Mouse (Mus musculus) lung, embryonic 14.5 days (tissue): ENCODE data around the gene Prr22. TPM values are rescaled to one million over a fixed set of nuclear protein-coding genes. Genes with fewer than 3 reads are reported as not detected.

Source experiments
- ATAC-seq: fragments of 200-750 bp; cut with Nextera tagmentation; 2 replicates; pipeline ENCODE4 v1.8.0; 2017; ENCODE audit warnings: mild to moderate bottlenecking, moderate TSS enrichment, moderate library complexity; ENCODE audit not compliant: insufficient read depth
- DNase-seq: peaks from one replicate; pipeline ENCODE4 v3.0.0-alpha.2; 2015
- H3K27ac ChIP-seq: fragments of 300-500 bp; sonication (generic); 2 replicates; pipeline ENCODE4 v1.5.1; 2014; ENCODE audit warnings: low read depth, mild to moderate bottlenecking, moderate library complexity
- H3K27me3 ChIP-seq: fragments of 300-500 bp; sonication (generic); 2 replicates; pipeline ENCODE4 v1.6.1; 2014; ENCODE audit warnings: low read length, control low read depth; ENCODE audit not compliant: insufficient read depth
- H3K36me3 ChIP-seq: fragments of 300-500 bp; sonication (generic); 2 replicates; pipeline ENCODE4 v1.6.1; 2014; ENCODE audit warnings: control low read depth; ENCODE audit not compliant: insufficient read depth
- H3K4me1 ChIP-seq: fragments of 300-500 bp; sonication (generic); 2 replicates; pipeline ENCODE4 v1.6.1; 2014; ENCODE audit warnings: antibody characterized with exemption, control low read depth; ENCODE audit not compliant: insufficient read depth
- H3K4me2 ChIP-seq: fragments of 300-500 bp; sonication (generic); 2 replicates; pipeline ENCODE4 v1.6.1; 2014; ENCODE audit warnings: mild to moderate bottlenecking
- H3K4me3 ChIP-seq: fragments of 300-500 bp; sonication (generic); 2 replicates; pipeline ENCODE4 v1.5.1; 2014; ENCODE audit warnings: low read depth, low read length
- H3K9ac ChIP-seq: fragments of 300-500 bp; sonication (generic); 2 replicates; pipeline ENCODE4 v1.6.1; 2014
- H3K9me3 ChIP-seq: fragments of 300-500 bp; sonication (generic); 2 replicates; pipeline ENCODE4 v1.6.1; 2016; ENCODE audit warnings: low read depth, low read length, control low read depth
- CTCF ChIP-seq: IDR thresholded peaks from 2 replicates; pipeline ENCODE4 v1.5.1; 2016; ENCODE audit warnings: antibody characterized with exemption, low read depth
- WGBS: fragments of 180-500 bp; shearing (Covaris S2); extraction: QIAGEN DNeasy Blood & Tissue Kit; methylation state at CpG from one replicate; pipeline ENCODE4 v1.1.7; 2014; 5-methylcytosine and 5-hydroxymethylcytosine counted together
- polyA plus RNA-seq: library from polyadenylated mRNA; unstranded; fragments of >200 nt; fragmentation: Nextera tagmentation; extraction: Ambion mirVana; gene quantifications from 2 replicates; pipeline ENCODE4 v1.2.1, GENCODE M21; 2014

Gene Prr22
- polyA plus RNA-seq, 1 experiment from 2014 or later: 1.4 TPM

DNA sequence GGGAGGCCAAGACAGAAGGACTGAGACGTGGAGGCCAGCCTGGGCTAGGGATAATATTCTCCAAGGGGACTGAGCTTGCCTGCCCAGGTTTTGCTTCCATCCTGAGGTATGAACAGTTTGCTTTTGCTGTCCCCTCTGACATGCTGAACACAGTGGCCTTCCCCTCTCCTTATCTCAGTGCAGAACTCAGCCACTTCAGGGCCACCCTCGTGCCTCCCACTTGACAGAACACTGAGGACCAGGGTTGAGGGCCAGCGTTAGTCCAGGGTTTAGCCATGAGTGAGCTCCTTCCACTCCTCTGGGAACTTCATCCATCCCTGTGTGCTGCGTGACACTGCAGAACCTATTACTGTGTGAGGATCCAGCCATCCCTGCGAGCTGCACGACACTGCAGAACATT, 19.2 kb downstream of the Prr22 start:
- Histone ChIP-seq H3K36me3 (no peaks in the 10 kb centered on the region), H3K9ac (no peak overlapping the region), H3K9me3 (no peaks in the 10 kb centered on the region), H3K4me2 (no peak overlapping the region), H3K4me3 (no peak overlapping the region), H3K27ac (no peak overlapping the region), H3K27me3 (no peaks in the 10 kb centered on the region), H3K4me1 (no peaks in the 10 kb centered on the region)
- ATAC-seq (no peak), DNase-seq (no peak)
- TF ChIP-seq CTCF: no peak
- 68% methylated on average over 6 of the region's 6 CpGs for WGBS

DNA sequence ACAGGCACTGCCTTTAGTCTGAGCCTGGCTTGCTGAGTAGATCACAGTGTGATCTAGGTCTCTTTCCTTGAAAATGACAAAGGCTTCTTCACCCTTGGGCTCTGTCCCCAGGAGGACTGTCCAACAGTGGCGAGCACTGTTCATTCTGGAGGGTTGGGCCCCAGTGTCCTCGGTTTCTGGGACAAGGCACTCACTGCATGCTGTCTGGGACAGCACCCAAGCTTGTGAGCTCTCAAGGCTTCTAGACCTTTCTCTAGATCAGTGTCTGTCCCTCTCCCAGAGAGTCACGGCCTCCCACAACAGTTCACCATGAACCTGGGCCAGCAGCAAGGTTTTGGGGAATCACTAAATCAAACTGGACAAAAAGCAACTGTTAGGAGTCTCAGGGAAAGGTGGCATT, 22.5 kb downstream of the Prr22 start:
- no peak for ATAC-seq
- Histone ChIP-seq H3K36me3 (no peaks in the 10 kb centered on the region), H3K27ac (no peak overlapping the region), H3K4me3 (no peak overlapping the region), H3K9ac (no peak overlapping the region), H3K9me3 (no peaks in the 10 kb centered on the region), H3K4me2 (no peak overlapping the region), H3K27me3 (no peaks in the 10 kb centered on the region), H3K4me1 (no peaks in the 10 kb centered on the region)
- no peak for DNase-seq
- TF ChIP-seq CTCF: no peak
- WGBS: 82% methylated on average over 3 of the region's 3 CpGs

DNA sequence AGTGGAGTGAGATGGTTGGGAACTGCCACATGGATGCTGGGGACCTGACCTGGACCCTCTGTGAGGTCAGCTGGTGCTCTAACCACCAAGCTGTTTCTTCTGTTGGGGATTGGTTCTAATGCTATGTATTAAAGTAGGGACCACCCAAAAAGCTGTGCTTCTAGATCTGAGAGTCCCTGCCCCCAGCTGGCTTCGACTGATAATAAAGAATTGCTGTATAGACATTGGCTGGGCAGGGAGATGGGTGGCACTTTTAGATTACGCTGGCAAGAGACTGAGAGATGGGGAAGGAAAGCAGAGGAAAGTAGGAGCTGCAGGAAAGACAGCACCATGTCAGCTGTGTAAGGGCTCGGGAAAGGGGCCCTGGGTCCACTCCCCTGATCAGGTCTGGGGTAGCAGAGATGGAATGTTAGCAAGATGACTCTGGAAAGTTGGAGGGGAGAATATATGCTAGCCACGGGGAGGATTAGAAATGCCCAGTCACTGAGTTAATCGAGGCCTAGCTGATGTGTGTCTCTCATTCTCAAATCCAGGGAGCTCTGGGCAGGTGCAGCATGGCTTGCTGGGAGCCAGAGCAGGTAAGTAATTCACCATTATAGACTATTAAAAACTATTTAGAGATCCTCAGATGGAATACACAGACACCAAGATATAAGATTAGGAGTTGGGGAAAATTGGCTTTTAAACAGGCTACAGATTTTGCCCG, 23.7 kb downstream of the Prr22 start:
- Histone ChIP-seq H3K36me3 (no peaks in the 10 kb centered on the region), H3K27ac (no peak overlapping the region), H3K27me3 (no peaks in the 10 kb centered on the region), H3K9me3 (no peaks in the 10 kb centered on the region), H3K9ac (no peak overlapping the region), H3K4me1 (no peaks in the 10 kb centered on the region), H3K4me2 (no peak overlapping the region), H3K4me3 (no peak overlapping the region)
- DNase-seq (no peak), ATAC-seq (no peak)
- no peak for TF ChIP-seq CTCF
- 66% methylated on average over 6 of the region's 6 CpGs for WGBS

DNA sequence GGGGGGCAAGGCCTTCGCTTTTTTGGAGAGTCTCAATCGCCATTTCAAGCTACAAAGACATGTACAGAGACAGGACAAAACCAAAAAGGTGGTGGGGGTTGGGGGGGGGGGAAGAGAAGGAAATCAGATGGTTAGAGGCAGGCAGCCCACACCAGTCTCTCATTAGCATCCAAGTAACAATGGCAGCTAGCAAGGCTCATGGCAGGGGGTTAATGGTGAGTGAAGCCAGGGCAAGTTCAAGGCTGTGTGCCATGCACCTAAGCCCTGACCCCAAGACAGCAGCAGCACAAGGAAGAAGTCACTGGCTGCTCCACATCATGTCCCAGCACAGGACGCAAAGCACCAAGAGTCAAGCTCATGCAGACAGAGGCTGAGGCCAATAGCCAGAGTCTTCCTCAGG, 29.2 kb downstream of the Prr22 start:
- H3K9ac ChIP-seq: no peak overlapping the region
- no peak overlapping the region for H3K4me3 ChIP-seq
- WGBS: 78% methylated on average over 3 of the region's 3 CpGs
- no peak for TF ChIP-seq CTCF
- H3K9me3 ChIP-seq: no peaks in the 10 kb centered on the region
- no peak overlapping the region for H3K27ac ChIP-seq
- no peaks in the 10 kb centered on the region for H3K4me1 ChIP-seq
- H3K36me3 ChIP-seq: 0 out of 2 replicates have a peak, but pooled peaks cover 3% of the 10 kb centered on the region
- H3K27me3 ChIP-seq: no peaks in the 10 kb centered on the region
- ATAC-seq: no peak
- no peak for DNase-seq
- no peak overlapping the region for H3K4me2 ChIP-seq

DNA sequence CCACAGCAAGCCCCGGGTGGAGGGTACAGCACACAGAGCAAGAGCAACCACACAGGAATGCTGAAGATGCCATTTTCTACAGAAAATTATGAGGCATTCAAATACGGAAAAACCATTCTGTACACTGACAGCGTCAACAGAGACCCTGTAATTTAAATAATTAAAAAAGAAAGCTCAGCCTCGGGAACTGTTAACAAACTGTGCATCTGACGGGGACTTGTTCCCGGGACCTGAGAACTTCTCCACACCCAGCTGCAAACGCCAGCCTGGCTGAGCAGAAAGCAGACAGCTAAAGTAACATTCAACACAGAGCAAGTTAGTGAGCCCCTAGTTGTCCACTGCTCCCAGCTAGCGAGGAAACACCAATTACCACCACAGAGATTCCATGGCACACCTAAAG, 32.0 kb downstream of the Prr22 start:
- Histone ChIP-seq H3K4me3 (no peak overlapping the region), H3K27ac (no peak overlapping the region), H3K4me2 (no peak overlapping the region), H3K9me3 (no peaks in the 10 kb centered on the region), H3K27me3 (no peaks in the 10 kb centered on the region), H3K36me3 (0 out of 2 replicates have a peak, but pooled peaks cover 3% of the 10 kb centered on the region), H3K9ac (no peak overlapping the region), H3K4me1 (no peaks in the 10 kb centered on the region)
- no peak for TF ChIP-seq CTCF
- WGBS: 75% methylated on average over 8 of the region's 8 CpGs
- DNase-seq: no peak
- no peak for ATAC-seq

DNA sequence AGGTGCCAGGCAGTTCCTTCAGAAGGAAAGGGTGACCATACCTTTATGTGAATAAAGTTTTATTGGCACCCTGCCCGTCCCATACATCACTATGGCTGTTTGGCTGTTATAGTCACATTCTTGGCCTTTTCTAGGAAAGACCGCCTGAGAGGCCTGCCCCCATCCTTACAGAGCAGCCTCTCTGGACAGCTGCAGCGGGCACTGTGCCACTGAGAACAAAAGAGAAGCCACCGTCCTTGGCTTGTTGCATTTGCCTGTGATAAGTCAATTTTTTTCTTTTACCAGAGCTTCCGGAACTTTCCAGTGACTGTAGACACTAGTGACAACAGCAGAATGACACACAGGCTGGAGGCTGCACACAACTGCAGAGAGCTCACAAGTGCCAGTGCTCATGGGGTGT, 34.9 kb downstream of the Prr22 start:
- H3K4me3 ChIP-seq: no peak overlapping the region
- no peak for TF ChIP-seq CTCF
- ATAC-seq (no peak), DNase-seq (peak; percentile 33)
- WGBS: 60% methylated on average over 5 of the region's 5 CpGs
- H3K27ac ChIP-seq: no peak overlapping the region
- peaks cover 5% of the 10 kb centered on the region for H3K4me1 ChIP-seq
- H3K36me3 ChIP-seq: 0 out of 2 replicates have a peak, but pooled peaks cover 3% of the 10 kb centered on the region
- H3K9ac ChIP-seq: no peak overlapping the region
- no peak overlapping the region for H3K4me2 ChIP-seq
- no peaks in the 10 kb centered on the region for H3K27me3 ChIP-seq
- no peaks in the 10 kb centered on the region for H3K9me3 ChIP-seq

DNA sequence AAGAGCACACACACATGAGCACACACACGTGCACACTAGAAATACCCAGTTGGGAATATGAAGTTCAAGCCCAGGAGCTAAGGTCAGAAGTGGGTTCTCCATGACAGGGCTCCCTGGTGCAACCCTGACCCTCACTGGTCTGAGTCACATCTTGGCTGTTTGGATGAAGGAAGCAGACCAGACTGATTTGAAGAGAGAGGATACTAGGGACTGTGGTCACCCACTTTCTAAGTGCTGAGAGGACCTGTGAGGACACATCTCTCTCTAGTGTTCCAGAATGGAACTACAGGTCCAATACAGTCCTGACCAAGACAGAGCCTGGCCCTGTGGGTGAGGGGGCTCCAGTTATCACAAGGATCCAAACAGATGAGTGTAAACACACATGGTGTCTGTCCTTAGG, 35.7 kb downstream of the Prr22 start:
- no peaks in the 10 kb centered on the region for H3K9me3 ChIP-seq
- no peak overlapping the region for H3K4me2 ChIP-seq
- ATAC-seq (no peak), DNase-seq (peak; percentile 8)
- H3K4me1 ChIP-seq: peaks cover 13% of the 10 kb centered on the region
- 0 out of 2 replicates have a peak, but pooled peaks cover 3% of the 10 kb centered on the region for H3K36me3 ChIP-seq
- H3K4me3 ChIP-seq: no peak overlapping the region
- H3K9ac ChIP-seq: no peak overlapping the region
- H3K27me3 ChIP-seq: no peaks in the 10 kb centered on the region
- no peak overlapping the region for H3K27ac ChIP-seq
- 75% methylated on average over 1 of the region's 1 CpGs for WGBS
- TF ChIP-seq CTCF: peak; percentile 55
